Mouse (Mus musculus): ENCODE results near the gene Aamdc. TPM values are rescaled to one million over a fixed set of nuclear protein-coding genes. Genes with fewer than 3 reads are reported as not detected.

The Aamdc gene
- polyA plus RNA-seq, 1 experiment: 93.0 TPM

DNA sequence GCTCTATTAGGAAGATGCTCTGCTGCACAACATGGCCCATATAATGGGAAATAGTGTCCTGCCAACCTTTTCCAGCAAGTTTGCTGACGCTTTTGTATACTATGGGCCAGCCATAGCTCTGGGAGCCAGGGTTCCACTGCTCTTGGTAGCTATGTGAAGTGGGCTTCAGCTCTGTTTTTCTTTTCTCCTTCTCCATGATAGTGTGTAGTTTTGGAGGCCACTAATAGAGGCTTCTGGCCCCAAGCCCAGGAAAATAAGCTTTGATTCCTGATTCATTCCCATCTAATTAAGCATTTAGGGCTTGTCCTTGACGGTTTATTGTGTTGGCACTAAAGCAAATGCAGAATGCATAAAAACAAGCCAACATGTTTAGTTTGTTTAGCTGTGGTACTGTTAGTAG is 59.4 kb downstream of the Aamdc start:
- Histone ChIP-seq H3K4me3 (ENCODE audit: insufficient read depth, low read depth, low read length) (no peak overlapping the region), H3K27me3 (replicated peaks; ENCODE audit: control insufficient read depth, insufficient read depth, low read length) (no peaks in the 10 kb centered on the region), H3K4me1 (ENCODE audit: control insufficient read depth, insufficient read depth, low read length) (no peaks in the 10 kb centered on the region), H3K36me3 (ENCODE audit: control insufficient read depth, insufficient read depth, low read length) (peaks cover 2% of the 10 kb centered on the region; the same call in 1 of the 2 replicates), H3K27ac (ENCODE audit: insufficient read depth, low read depth, low read length) (no peak overlapping the region)
- 75% methylated on average over 2 of the region's 2 CpGs for WGBS
- TF ChIP-seq CTCF (conservative IDR thresholded peaks at IDR 0.05; ENCODE audit: insufficient read depth, insufficient read length, low read depth, low read length) (no peak), POLR2A (IDR thresholded peaks at IDR 0.05; ENCODE audit: low read depth, low read length) (no peak)
- DNase-seq: peak; percentile 16

DNA sequence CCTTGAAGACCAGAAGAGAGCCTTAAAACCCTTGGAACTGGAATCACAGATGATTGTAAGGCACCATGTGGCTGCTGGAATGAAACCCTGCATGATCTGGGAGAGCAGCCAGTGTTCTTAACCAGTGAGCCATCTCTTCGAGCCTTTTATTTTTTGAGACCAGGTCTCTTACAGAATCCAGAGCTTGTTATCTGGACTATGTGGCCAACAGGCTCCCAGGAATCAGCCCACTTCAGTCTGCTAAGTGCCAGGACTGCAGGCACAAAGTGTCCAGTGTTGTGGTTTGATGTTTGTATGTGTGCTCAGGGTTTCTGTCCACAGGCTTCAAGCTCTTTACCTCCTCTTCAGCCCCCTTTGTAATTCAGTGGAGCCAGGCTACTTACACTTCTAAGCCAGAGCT is 64.5 kb downstream of the Aamdc start:
- H3K4me3 ChIP-seq (ENCODE audit: insufficient read depth, low read depth, low read length): no peak overlapping the region
- no peaks in the 10 kb centered on the region; the same call in 1 of the 2 replicates for H3K36me3 ChIP-seq (ENCODE audit: control insufficient read depth, insufficient read depth, low read length)
- WGBS: 44% methylated on average over 1 of the region's 1 CpGs
- peaks cover 3% of the 10 kb centered on the region; the same call in 1 of the 2 replicates for H3K4me1 ChIP-seq (ENCODE audit: control insufficient read depth, insufficient read depth, low read length)
- H3K27me3 ChIP-seq (replicated peaks; ENCODE audit: control insufficient read depth, insufficient read depth, low read length): no peaks in the 10 kb centered on the region
- TF ChIP-seq POLR2A (IDR thresholded peaks at IDR 0.05; ENCODE audit: low read depth, low read length) (no peak), CTCF (conservative IDR thresholded peaks at IDR 0.05; ENCODE audit: insufficient read depth, insufficient read length, low read depth, low read length) (no peak)
- no peak for DNase-seq
- peak overlapping the region; percentile 39; the same call in 1 of the 2 replicates for H3K27ac ChIP-seq (ENCODE audit: insufficient read depth, low read depth, low read length)

DNA sequence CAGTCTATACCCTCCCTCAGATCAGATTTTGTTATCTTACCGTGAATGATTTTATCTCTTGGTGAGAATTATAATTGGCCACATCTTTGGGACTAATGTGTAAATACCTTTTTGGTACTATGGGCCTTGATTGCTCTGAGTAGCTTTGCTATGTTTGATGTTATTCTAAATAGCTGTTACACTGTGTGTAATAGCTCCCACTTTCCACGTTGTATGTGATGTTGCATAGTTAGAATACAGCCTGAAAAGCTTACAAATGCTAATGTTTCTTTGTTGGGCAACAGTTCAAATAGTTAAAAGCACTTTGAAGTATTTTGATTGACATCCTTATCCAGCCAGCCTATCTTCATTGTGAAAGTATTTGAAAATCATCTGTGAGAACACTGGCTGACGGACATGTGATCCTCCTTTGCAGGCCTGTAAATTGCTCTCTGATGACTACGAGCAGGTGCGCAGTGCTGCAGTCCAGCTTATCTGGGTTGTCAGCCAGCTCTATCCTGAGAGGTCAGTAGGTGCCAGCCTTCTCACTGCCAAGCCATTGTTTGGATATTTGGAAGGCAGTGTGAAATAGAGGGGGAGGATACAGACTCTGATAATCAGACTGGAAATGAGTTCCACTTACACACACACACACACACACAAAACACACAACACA is 78.6 kb downstream of the Aamdc start:
- DNase-seq: no peak
- 80% methylated on average over 5 of the region's 5 CpGs for WGBS
- Histone ChIP-seq H3K27ac (ENCODE audit: insufficient read depth, low read depth, low read length) (no peak overlapping the region), H3K4me1 (ENCODE audit: control insufficient read depth, insufficient read depth, low read length) (no peaks in the 10 kb centered on the region), H3K36me3 (ENCODE audit: control insufficient read depth, insufficient read depth, low read length) (no peaks in the 10 kb centered on the region; the same call in 1 of the 2 replicates), H3K27me3 (replicated peaks; ENCODE audit: control insufficient read depth, insufficient read depth, low read length) (no peaks in the 10 kb centered on the region), H3K4me3 (ENCODE audit: insufficient read depth, low read depth, low read length) (no peak overlapping the region)
- no peak for TF ChIP-seq POLR2A (IDR thresholded peaks at IDR 0.05; ENCODE audit: low read depth, low read length)
- TF ChIP-seq CTCF (conservative IDR thresholded peaks at IDR 0.05; ENCODE audit: insufficient read depth, insufficient read length, low read depth, low read length): no peak

Other genes with a start within 250 kb of the Aamdc start
- gene Usp35, start 247.5 kb downstream of the Aamdc start, polyA plus RNA-seq (2012; rRNA removed): 1.8 and 2.7 TPM in 2 replicates
- 6.3 and 6.8 TPM in 2 replicates for gene Kctd21, start 247.2 kb downstream of the Aamdc start, polyA plus RNA-seq (2012; rRNA removed)
- 9.9 and 10.4 TPM in 2 replicates for gene Alg8, start 207.9 kb downstream of the Aamdc start, polyA plus RNA-seq (2012; rRNA removed)
- gene Ndufc2, start 179.5 kb downstream of the Aamdc start, polyA plus RNA-seq (2012; rRNA removed): 300 and 389 TPM in 2 replicates
- 225 and 246 TPM in 2 replicates for gene Thrsp, start 161.8 kb downstream of the Aamdc start, polyA plus RNA-seq (2012; rRNA removed)
- 1.1 and 1.5 TPM in 2 replicates for gene Kctd14, start 128.2 kb downstream of the Aamdc start, polyA plus RNA-seq (2012; rRNA removed)
- 71.8 and 76.4 TPM in 2 replicates for gene Ints4, start 98.5 kb downstream of the Aamdc start, polyA plus RNA-seq (2012; rRNA removed)
- 2.2 and 3.3 TPM in 2 replicates for gene Rsf1, start 392 bp upstream of the Aamdc start, polyA plus RNA-seq (2012; rRNA removed)
- 23.5 and 28.7 TPM in 2 replicates for gene Clns1a, start 117.1 kb upstream of the Aamdc start, polyA plus RNA-seq (2012; rRNA removed)
- gene Aqp11, start 158.8 kb upstream of the Aamdc start, polyA plus RNA-seq (2012; rRNA removed): 62.0 and 65.9 TPM in 2 replicates
- gene Pak1, start 209.0 kb upstream of the Aamdc start, polyA plus RNA-seq (2012; rRNA removed): 25.1 and 30.3 TPM in 2 replicates